Comparison of ENCODE assay signal across 9 mouse cellular contexts in genomic region chr2:32427720-32428119, GRCm38 (mm10). TPM values are rescaled to one million over a fixed set of nuclear protein-coding genes. Genes with fewer than 3 reads are reported as not detected.
DNase-seq lines count a peak whose midpoint lies in the region; ATAC-seq lines count a peak whose summit lies in the region.
"Had no signal": no experiment of that assay in that cellular context is flagged by ENCODE, and none has a peak within 500 bp of the region (broad histone marks: within the 10 kb centered on the region; RNA-seq: fewer than 3 reads in every experiment).

No protein-coding gene starts in this region.

- WGBS in kidney, embryonic 14.5 days, result 79% methylated on average over 5 of the region's 5 CpGs
- 67% methylated on average over 5 of the region's 5 CpGs for WGBS in embryonic facial prominence, embryonic 12.5 days
- 74% methylated on average over 5 of the region's 5 CpGs for WGBS in forebrain, embryonic 15.5 days
- 84% methylated on average over 5 of the region's 5 CpGs for WGBS in midbrain, embryonic 15.5 days

- peak overlapping the region; percentile 24; the same call in 1 of the 2 replicates for H3K27ac ChIP-seq in kidney, embryonic 14.5 days (ENCODE audit: low read depth, low read length)
- H3K27ac ChIP-seq in embryonic facial prominence, embryonic 12.5 days, result peak overlapping the region; percentile 7; the same call in 1 of the 2 replicates
- peak overlapping the region; percentile 83 for H3K27ac ChIP-seq in forebrain, embryonic 15.5 days (replicated peaks)
- peak overlapping the region; percentile 80 for H3K27ac ChIP-seq in midbrain, embryonic 15.5 days

- H3K36me3 ChIP-seq in kidney, embryonic 14.5 days (ENCODE audit: control insufficient read depth, insufficient read depth, low read length), result no peaks in the 10 kb centered on the region
- no peaks in the 10 kb centered on the region for H3K36me3 ChIP-seq in embryonic facial prominence, embryonic 12.5 days
- no peaks in the 10 kb centered on the region for H3K36me3 ChIP-seq in forebrain, embryonic 15.5 days
- H3K36me3 ChIP-seq in midbrain, embryonic 15.5 days (replicated peaks), result no peaks in the 10 kb centered on the region

- peaks cover 52% of the 10 kb centered on the region for H3K4me1 ChIP-seq in kidney, embryonic 14.5 days (ENCODE audit: control insufficient read depth, insufficient read depth, low read length)
- H3K4me1 ChIP-seq in embryonic facial prominence, embryonic 12.5 days, result peaks cover 63% of the 10 kb centered on the region
- H3K4me1 ChIP-seq in forebrain, embryonic 15.5 days, result peaks cover 69% of the 10 kb centered on the region
- H3K4me1 ChIP-seq in midbrain, embryonic 15.5 days, result peaks cover 67% of the 10 kb centered on the region

- no peaks in the 10 kb centered on the region for H3K27me3 ChIP-seq in kidney, embryonic 14.5 days (ENCODE audit: control insufficient read depth, insufficient read depth, low read length)
- H3K27me3 ChIP-seq in embryonic facial prominence, embryonic 12.5 days, result no peaks in the 10 kb centered on the region
- no peaks in the 10 kb centered on the region for H3K27me3 ChIP-seq in forebrain, embryonic 15.5 days
- H3K27me3 ChIP-seq in midbrain, embryonic 15.5 days (replicated peaks), result no peaks in the 10 kb centered on the region

- intact Hi-C loops in gastrocnemius, postnatal 36 days (cut with DNase I), result no loop called here

- no peak for DNase-seq in kidney, postnatal 36 days
- DNase-seq in B cell, adult 2 months, result no peak
- no peak for DNase-seq in layer of hippocampus, postnatal 25 days (ENCODE audit: extremely low spot score in 1 of 2, low spot score in 1 of 2)
- no peak for DNase-seq in gastrocnemius, postnatal 36 days
- DNase-seq: thymus, adult 2 months had no signal

- 0 out of 2 replicates have a peak overlapping the region, but pooled peaks have one; percentile 10 for H3K4me2 ChIP-seq in kidney, embryonic 14.5 days (replicated peaks; ENCODE audit: low read depth, low read length)
- peak overlapping the region; percentile 23; the same call in 1 of the 2 replicates for H3K4me2 ChIP-seq in embryonic facial prominence, embryonic 12.5 days (replicated peaks)
- H3K4me2 ChIP-seq in forebrain, embryonic 15.5 days (replicated peaks), result peak overlapping the region; percentile 88
- H3K4me2 ChIP-seq in midbrain, embryonic 15.5 days, result peak overlapping the region; percentile 81

- no peak for ATAC-seq in kidney, embryonic 14.5 days (ENCODE audit: low FRiP score, low TSS enrichment)
- no peak for ATAC-seq in embryonic facial prominence, embryonic 12.5 days (ENCODE audit: insufficient number of reproducible peaks, insufficient read depth, low FRiP score, low TSS enrichment)
- ATAC-seq in forebrain, embryonic 15.5 days (replicated peaks), result no peak
- no peak for ATAC-seq in midbrain, embryonic 15.5 days (replicated peaks)

- H3K9ac ChIP-seq in kidney, embryonic 14.5 days (ENCODE audit: low read depth, low read length), result no peak overlapping the region
- H3K9ac ChIP-seq in embryonic facial prominence, embryonic 12.5 days, result no peak overlapping the region
- H3K9ac ChIP-seq in forebrain, embryonic 15.5 days (replicated peaks), result 0 out of 2 replicates have a peak overlapping the region, but pooled peaks have one; percentile 0
- 0 out of 2 replicates have a peak overlapping the region, but pooled peaks have one; percentile 8 for H3K9ac ChIP-seq in midbrain, embryonic 15.5 days

- no peaks in the 10 kb centered on the region for H3K9me3 ChIP-seq in kidney, embryonic 14.5 days (ENCODE audit: control insufficient read depth, low read length)
- H3K9me3 ChIP-seq in embryonic facial prominence, embryonic 12.5 days, result no peaks in the 10 kb centered on the region
- no peaks in the 10 kb centered on the region for H3K9me3 ChIP-seq in forebrain, embryonic 15.5 days
- H3K9me3 ChIP-seq in midbrain, embryonic 15.5 days, result no peaks in the 10 kb centered on the region

- H3K4me3 ChIP-seq in kidney, embryonic 14.5 days (ENCODE audit: low read length), result no peak overlapping the region
- H3K4me3 ChIP-seq in embryonic facial prominence, embryonic 12.5 days, result no peak overlapping the region
- H3K4me3 ChIP-seq in forebrain, embryonic 15.5 days, result no peak overlapping the region
- H3K4me3 ChIP-seq in midbrain, embryonic 15.5 days, result peak overlapping the region; percentile 55

RNA-seq across cellular contexts. Expression of gene Naif1, which starts 22.5 kb away (rescaled TPM):
- polyA plus RNA-seq in kidney, embryonic 14.5 days (2014; fragmentation: Nextera tagmentation; extraction: Ambion mirVana), result 6.4 and 6.8 TPM in 2 replicates
- polyA plus RNA-seq in embryonic facial prominence, embryonic 12.5 days (2016; fragmentation: Nextera tagmentation; extraction: Ambion mirVana), result 6.1 and 6.3 TPM in 2 replicates
- polyA plus RNA-seq in forebrain, embryonic 15.5 days (2015; fragmentation: Nextera tagmentation; extraction: Ambion mirVana), result 6.3 and 7.0 TPM in 2 replicates
- polyA plus RNA-seq in midbrain, embryonic 15.5 days (2015; fragmentation: Nextera tagmentation; extraction: Ambion mirVana), result 5.7 and 5.9 TPM in 2 replicates
- 1 to 10 TPM; 4.1 to 4.2 TPM for total RNA-seq in layer of hippocampus, postnatal 25 days (2021)
- total RNA-seq in gastrocnemius, postnatal 36 days (2021), result 1 to 10 TPM; 1.8 to 1.9 TPM

RNA-seq across cellular contexts. Expression of gene Slc25a25, which starts 23.5 kb away (rescaled TPM):
- 10.7 and 14.8 TPM in 2 replicates for polyA plus RNA-seq in kidney, embryonic 14.5 days (2014; fragmentation: Nextera tagmentation; extraction: Ambion mirVana)
- polyA plus RNA-seq in embryonic facial prominence, embryonic 12.5 days (2016; fragmentation: Nextera tagmentation; extraction: Ambion mirVana), result 30.2 and 31.5 TPM in 2 replicates
- polyA plus RNA-seq in forebrain, embryonic 15.5 days (2015; fragmentation: Nextera tagmentation; extraction: Ambion mirVana), result 46.4 and 48.2 TPM in 2 replicates
- polyA plus RNA-seq in midbrain, embryonic 15.5 days (2015; fragmentation: Nextera tagmentation; extraction: Ambion mirVana), result 55.3 and 60.1 TPM in 2 replicates
- 10 to 100 TPM; 53.5 to 55.2 TPM for total RNA-seq in layer of hippocampus, postnatal 25 days (2021)
- 100 to 1,000 TPM in 1 of 2 experiments, 10 to 100 TPM in 1; 71.7 to 145 TPM for total RNA-seq in gastrocnemius, postnatal 36 days (2021)

RNA-seq across cellular contexts. Expression of gene Ptges2, which starts 32.0 kb away (rescaled TPM):
- 32.2 and 36.4 TPM in 2 replicates for polyA plus RNA-seq in kidney, embryonic 14.5 days (2014; fragmentation: Nextera tagmentation; extraction: Ambion mirVana)
- polyA plus RNA-seq in embryonic facial prominence, embryonic 12.5 days (2016; fragmentation: Nextera tagmentation; extraction: Ambion mirVana), result 36.1 and 36.9 TPM in 2 replicates
- 39.9 and 40.3 TPM in 2 replicates for polyA plus RNA-seq in forebrain, embryonic 15.5 days (2015; fragmentation: Nextera tagmentation; extraction: Ambion mirVana)
- polyA plus RNA-seq in midbrain, embryonic 15.5 days (2015; fragmentation: Nextera tagmentation; extraction: Ambion mirVana), result 51.3 and 54.2 TPM in 2 replicates
- total RNA-seq in layer of hippocampus, postnatal 25 days (2021), result 10 to 100 TPM; 40.1 to 41.9 TPM
- 10 to 100 TPM; 41.3 to 45.0 TPM for total RNA-seq in gastrocnemius, postnatal 36 days (2021)

RNA-seq across cellular contexts. Expression of gene Lcn2, which starts 39.7 kb away (rescaled TPM):
- polyA plus RNA-seq in kidney, embryonic 14.5 days (2014; fragmentation: Nextera tagmentation; extraction: Ambion mirVana), result 1.6 and 1.7 TPM in 2 replicates
- 1.3 and 1.4 TPM in 2 replicates for polyA plus RNA-seq in embryonic facial prominence, embryonic 12.5 days (2016; fragmentation: Nextera tagmentation; extraction: Ambion mirVana)
- polyA plus RNA-seq in forebrain, embryonic 15.5 days (2015; fragmentation: Nextera tagmentation; extraction: Ambion mirVana), result 0.51 and 0.63 TPM in 2 replicates
- 0.44 and 0.83 TPM in 2 replicates for polyA plus RNA-seq in midbrain, embryonic 15.5 days (2015; fragmentation: Nextera tagmentation; extraction: Ambion mirVana)
- under 1 TPM; 0.56 to 0.81 TPM for total RNA-seq in layer of hippocampus, postnatal 25 days (2021)
- 1 to 10 TPM; 1.4 to 3.7 TPM for total RNA-seq in gastrocnemius, postnatal 36 days (2021)

RNA-seq across cellular contexts. Expression of gene 1110008P14Rik, which starts 46.0 kb away (rescaled TPM):
- polyA plus RNA-seq in kidney, embryonic 14.5 days (2014; fragmentation: Nextera tagmentation; extraction: Ambion mirVana), result 50.1 and 52.0 TPM in 2 replicates
- polyA plus RNA-seq in embryonic facial prominence, embryonic 12.5 days (2016; fragmentation: Nextera tagmentation; extraction: Ambion mirVana), result 53.9 and 54.6 TPM in 2 replicates
- 79.5 and 80.9 TPM in 2 replicates for polyA plus RNA-seq in forebrain, embryonic 15.5 days (2015; fragmentation: Nextera tagmentation; extraction: Ambion mirVana)
- polyA plus RNA-seq in midbrain, embryonic 15.5 days (2015; fragmentation: Nextera tagmentation; extraction: Ambion mirVana), result 116 and 117 TPM in 2 replicates
- total RNA-seq in layer of hippocampus, postnatal 25 days (2021), result 100 to 1,000 TPM; 194 to 197 TPM
- 10 to 100 TPM; 36.4 to 44.0 TPM for total RNA-seq in gastrocnemius, postnatal 36 days (2021)

Comparison
In these comparisons a context has a peak if more than half of its experiments do, and no peak if none do; other contexts are left out.
1. H3K27ac ChIP-seq: peak in every context shown above with its lines; median percentile 83 in forebrain, embryonic 15.5 days; 80 in midbrain, embryonic 15.5 days; 24 in kidney, embryonic 14.5 days; 7 in embryonic facial prominence, embryonic 12.5 days.
2. H3K4me2 ChIP-seq: peak in every context shown above with its lines; median percentile 88 in forebrain, embryonic 15.5 days; 81 in midbrain, embryonic 15.5 days; 23 in embryonic facial prominence, embryonic 12.5 days; 10 in kidney, embryonic 14.5 days.
3. H3K9ac ChIP-seq: peak in forebrain, embryonic 15.5 days (single experiment) and midbrain, embryonic 15.5 days (single experiment); none in kidney, embryonic 14.5 days (single experiment) and embryonic facial prominence, embryonic 12.5 days (single experiment).